Mouse (Mus musculus) R1 (cell line): ENCODE results near the gene Lrmda.

Source experiments
- DNase-seq: peaks from one replicate; pipeline ENCODE4 v3.0.0-alpha.2; 2018; ENCODE audit warnings: low read depth, low spot score

Lrmda gene

GRCm38 (mm10) chr14:21992321-21992885 lies 27.1 kb upstream of the Lrmda start:
- DNase-seq = no peak

DNA sequence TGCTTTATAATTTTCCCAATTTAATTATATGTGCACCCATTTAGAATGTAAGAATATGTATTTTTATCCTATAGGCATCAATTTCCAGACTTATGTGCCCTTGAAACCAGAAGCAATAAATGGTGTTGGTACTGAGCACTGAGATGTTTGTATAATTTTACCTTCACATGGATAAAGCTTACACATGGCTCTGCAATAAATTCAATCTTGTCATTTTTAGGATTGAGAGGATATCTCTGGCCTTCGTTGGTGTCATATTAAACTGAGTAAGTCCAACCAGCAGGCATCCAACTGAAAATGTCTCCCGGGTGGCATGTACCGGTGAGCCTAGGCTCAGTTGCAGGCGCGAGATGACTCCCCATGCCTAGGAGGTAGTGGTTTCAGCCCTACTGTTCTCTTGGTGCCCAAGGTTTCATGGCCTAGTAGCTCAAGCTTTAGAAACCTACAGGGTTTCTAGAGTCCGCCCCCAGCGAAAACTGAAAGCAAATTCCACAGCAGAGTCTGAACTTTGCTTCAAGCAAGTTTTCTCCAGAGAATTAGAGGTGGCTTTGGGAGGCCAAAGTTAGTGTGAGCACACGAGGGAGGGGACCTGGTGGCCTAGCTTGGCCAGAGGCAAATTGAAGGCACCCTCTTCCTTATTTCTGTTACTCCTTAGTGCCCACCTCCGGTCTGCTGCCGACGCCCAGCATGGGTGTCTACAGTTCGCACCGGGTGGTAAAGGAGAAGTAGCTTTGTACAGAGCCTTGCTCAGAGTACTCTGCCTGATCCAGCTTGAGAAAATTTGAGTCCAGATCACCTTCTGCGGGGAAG lies 26.1 kb upstream of the Lrmda start:
- no peak for DNase-seq

DNA sequence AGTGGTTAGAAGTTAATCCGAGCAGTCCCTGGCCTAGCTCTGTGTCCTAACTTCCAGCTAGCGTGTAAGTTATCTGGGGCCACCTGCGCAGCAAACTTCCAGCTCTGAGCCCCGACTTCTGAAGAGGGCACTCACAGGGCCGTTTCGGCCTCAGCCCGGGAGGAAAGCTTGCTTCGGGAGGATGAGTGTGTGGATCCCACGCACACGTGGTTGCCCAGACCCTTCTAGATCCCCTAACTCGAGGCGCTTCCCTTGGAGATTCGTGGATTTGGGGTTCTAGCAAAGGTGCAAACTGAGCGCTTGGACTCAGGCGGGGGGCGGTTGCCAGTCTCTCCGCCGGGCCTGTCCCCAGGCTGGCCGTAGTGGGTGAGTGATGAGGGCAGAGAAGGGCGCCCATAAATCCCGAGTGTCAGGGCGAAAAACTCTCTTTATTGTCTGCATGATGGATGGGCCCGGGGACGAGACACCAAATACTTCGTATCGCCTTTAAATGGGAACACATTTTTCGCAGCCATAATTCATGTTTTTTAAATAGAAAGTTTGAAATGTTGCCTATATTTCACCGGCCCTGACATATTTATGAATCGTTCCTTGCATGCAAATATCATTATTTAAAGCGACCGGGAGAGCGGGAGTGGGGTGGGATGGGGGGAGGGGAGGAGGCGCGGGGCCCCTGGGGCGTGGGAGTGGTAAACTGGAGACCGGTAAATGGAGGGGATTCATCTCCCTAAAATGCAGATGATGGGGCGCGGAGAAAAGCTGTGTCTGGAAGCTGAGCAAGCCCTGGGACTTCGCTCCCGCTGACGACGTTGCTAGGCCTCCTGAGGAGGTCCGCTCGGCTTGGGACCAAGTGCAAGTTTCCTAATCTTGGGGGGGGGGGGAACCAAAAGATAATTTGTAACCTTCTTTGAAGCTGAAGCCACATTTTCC lies 25.2 kb upstream of the Lrmda start:
- peak; percentile 17 for DNase-seq

DNA sequence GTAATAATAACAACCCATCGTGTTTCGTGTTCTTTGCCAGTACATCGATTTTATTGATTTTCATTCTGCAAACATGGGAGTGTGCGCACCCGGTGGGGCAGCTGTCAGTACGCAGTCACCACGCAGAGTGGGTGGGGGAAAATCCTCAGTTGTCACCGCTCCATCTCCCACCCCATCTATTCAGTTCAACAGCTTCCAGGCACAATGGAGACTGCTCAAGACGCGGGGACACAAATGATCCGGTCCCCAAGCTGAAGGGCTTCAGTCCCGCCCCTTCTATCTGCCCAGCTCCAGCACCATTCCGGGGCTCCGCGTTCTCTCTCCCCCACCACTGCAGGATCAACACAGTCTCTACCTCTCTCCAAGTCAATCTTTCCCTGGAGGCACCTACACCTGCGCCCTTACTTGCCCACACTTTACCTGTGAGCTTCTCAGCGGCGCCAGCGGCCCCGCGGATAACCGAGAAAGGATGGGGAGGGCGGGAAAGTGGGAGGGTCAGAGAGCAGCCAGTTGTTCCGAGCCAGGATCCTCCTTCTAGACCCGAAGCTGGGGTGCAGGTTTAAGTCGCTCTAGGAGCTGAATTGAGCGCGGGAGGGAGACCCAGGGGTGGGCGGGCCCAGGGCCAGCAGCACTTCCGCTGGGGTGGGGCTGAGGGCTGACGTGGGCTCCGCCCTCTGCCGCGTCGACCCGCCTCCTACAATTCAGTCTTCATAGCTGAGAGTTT lies 24.3 kb upstream of the Lrmda start:
- peak; percentile 76 for DNase-seq

DNA sequence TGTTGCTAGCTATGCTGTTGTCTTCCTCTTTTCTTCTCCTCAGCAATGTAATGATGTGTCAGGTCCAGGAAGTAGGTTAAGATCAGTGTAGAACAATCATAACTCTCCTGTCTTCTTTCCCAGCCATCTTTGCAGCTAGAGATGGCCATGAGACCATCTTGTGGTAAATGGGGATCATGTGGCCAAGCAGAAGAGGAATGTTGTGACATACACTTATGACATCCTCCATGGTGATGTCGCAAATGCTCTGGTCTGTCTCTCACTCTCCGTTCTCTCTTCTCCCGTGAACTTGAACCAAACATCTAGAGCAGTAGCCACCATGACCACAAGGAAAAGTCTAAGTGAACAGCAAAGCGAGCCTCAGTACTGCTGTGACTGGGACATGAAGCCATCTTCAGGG lies 19.9 kb upstream of the Lrmda start:
- DNase-seq = no peak

DNA sequence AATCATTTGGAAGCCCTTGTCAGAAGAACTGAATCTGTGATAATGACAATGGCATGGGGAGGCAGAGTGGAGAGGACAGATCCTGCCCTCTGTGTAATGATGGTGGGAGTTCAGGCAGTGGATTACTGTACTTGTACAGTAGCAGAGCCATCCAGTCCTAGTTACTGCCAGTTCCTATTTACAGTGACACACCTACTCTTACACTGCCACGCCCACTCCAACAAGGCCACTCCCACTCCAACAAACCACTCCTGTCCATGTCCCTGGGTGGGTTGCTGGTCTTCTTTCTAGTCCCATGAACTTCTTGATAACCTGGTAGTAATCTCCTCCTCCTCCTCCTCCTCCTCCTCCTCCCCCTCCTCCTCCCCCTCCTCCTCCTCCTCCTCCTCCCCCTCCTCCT lies 16.3 kb upstream of the Lrmda start:
- no peak for DNase-seq

DNA sequence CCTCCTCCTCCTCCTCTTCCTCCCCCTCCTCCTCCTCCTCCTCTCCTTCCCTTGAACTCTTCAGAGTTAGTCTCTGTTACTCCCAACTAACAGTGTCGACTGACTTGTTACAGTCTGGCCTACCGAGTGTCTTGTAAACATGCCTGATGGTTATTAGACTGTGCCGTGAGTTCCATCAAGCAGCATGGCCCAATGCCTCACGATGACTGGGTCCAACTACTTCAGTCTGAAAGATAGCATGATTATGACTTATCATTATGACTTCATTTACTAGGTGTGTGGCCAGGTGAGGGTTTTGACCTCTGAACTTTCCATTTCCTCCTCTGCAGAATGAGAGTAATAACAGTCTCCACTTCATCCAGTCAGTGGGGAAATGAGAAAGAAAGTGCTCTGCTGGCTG lies 15.9 kb upstream of the Lrmda start:
- DNase-seq = no peak

DNA sequence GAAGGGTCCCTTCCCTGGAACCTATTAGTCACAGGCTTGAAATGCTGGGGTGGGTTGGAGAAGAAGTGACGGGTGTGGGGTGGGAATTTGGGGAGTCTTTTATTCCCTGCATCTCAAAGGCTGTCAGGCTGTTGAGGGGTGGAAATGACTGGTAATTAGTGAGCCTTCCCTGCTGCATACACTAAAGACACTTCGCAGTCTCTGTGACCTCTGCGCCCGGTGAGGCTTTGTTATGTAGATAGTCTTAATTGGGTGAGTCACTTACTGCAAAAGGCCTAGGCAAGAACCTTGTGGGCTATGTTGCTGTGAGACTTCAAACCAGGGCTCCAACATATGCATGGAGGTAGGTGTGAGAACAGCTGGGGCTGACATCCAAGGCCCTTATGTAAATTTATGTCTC lies 14.6 kb upstream of the Lrmda start:
- DNase-seq = peak; percentile 83

- DNase-seq = no peak
These were observed 12.5 kb upstream of the Lrmda start for GRCm38 (mm10) chr14:22007006-22007405.

GRCm38 (mm10) chr14:22014315-22014714 lies 5.2 kb upstream of the Lrmda start:
- DNase-seq = no peak

DNA sequence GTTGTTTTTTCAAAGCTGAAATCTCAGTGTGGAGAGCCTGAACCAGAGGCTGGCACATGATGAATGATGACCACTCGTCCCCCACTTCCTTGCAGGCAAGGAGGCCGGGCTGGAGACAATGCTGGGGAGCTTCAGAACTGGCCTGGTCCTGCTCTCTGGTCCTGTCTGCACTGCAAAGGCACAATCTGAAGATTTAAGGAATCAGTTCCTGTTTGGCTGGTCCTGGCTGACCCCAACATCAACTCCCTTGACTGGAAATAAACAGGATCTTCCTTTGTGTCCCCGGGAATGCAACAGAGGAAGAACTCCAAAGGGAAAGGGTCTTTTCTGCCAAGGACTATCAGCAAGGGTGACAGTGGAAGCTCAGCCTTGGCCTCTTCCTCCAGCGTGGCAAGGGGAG lies 4.7 kb upstream of the Lrmda start:
- no peak for DNase-seq

GRCm38 (mm10) chr14:22017011-22017410 lies 2.5 kb upstream of the Lrmda start:
- no peak for DNase-seq

DNA sequence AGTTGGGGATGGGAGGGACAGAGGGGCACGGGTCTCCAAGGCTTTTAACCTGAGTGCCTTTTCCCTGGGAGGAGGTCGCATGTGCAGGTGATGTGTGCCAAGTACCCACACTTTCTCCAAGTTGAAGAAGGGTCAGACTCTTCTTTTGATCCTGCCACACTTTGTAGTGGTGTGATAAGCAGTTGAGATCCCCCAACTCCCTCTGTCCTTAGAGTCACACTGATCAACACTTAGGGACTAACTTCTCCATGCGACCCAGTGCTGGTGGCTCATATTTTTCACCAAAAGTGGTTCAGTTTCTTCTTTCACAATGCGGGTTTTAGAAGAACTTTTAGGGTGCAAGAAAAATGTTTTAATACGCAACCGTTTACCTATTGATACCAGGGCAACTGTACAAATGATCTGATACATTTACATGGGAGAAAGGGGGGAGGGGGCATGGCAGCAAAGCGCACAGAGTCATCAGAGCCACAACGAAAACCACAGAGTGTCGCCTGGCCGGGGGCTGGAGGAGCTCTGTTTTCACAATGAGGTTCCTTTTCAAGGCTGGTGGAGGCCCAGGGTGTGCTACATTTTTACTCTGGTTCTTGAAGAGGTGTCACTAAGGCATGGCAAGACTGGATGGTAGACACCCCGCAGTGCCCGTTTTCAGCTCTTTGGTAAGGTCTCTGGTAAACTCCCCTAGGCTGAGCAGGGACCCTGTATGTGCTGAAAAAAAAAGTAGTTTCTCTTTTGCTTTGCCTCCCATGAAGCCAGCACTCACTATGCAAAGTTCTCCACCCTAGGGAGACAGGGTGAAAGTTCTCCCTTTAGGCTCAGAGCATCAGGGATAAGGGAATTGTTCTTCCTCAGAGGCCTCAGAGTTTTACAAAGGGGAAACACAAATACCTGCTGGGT lies 685 bp downstream of the Lrmda start:
- DNase-seq = no peak

- DNase-seq = no peak
These were observed 1.4 kb downstream of the Lrmda start for GRCm38 (mm10) chr14:22020885-22021284.

DNA sequence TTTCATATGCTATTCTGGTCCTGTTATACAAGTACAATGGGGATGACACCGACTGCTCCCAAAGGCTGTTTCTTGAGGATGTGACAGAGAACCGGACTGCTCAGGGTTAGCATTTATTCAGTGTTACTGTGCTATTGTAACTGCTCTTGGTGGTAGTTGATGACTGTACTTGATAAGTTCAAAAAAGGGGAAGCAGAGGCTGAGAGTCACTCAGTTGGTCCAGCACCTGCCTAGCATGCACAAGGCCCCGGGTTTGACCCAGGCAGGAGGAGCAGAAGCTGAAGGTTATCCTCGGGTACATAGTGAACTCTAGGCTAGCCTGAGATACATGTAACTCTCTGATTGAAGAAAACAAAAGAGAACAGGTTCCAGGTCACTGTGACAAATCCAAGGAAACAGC lies 4.0 kb downstream of the Lrmda start:
- no peak for DNase-seq

GRCm38 (mm10) chr14:22035900-22036299 lies 16.4 kb downstream of the Lrmda start:
- DNase-seq = no peak

DNA sequence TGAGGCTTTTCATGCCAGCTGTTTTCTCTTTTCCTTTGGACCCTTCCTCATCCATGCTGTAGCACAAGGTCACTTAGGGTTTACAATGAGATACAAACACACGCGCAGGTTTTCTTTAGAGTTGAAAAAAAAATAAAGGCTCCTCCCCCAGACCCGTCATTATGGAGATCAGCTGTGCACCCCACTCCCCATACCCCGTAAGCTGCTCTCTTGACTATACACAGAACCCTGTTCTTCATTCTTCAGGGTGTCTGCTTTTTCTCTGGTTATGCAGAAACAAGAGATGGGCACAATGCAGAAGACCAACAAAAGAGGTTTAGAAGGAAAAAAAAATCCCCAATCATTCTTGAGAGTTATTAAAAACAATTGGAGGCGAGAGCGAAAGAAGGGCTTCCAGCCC lies 16.8 kb downstream of the Lrmda start:
- DNase-seq = no peak

DNA sequence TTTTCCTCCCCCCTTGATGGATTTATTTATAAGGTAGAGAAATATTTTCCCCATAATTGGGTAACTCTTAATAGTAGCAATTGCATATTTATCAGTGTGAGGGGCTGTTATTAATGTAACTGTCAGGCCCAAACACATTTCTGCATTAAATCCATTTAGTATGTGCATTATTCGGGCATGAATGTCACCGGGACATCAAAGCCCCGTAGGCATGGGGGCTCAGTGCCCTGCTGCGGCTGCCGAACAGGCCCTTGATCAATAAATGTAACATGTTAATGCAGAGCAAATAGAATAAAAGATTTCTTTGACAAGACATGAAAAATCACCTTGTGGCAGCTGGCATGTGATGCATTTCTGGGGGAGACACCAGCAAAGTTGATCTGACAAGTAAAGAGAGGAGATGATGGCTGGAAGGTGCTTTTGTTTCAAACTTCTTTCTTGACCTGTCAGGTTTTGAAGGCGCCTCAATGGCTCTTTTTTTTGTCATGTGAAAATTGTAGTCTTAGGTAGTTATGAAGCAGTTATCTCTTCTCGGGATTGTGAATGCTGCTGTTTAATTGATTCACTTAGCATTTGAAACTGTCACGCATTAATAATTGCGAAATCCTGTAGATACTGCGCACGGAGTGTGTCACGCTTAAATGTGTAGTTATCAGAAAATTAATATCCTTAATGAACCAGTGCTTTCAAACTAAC lies 17.4 kb downstream of the Lrmda start:
- no peak for DNase-seq

GRCm38 (mm10) chr14:22037498-22038131 lies 18.1 kb downstream of the Lrmda start:
- no peak for DNase-seq

- no peak for DNase-seq
These were observed 22.6 kb downstream of the Lrmda start for GRCm38 (mm10) chr14:22042146-22042545.
